ENCODE assay signal across 9 mouse cellular contexts in genomic region chr15:57162401-57163343, GRCm38 (mm10).
DNase-seq lines count a peak whose midpoint lies in the region; ATAC-seq lines count a peak whose summit lies in the region.
"Had no signal": no experiment of that assay in that cellular context is flagged by ENCODE, and none has a peak within 500 bp of the region (broad histone marks: within the 10 kb centered on the region; RNA-seq: fewer than 3 reads in every experiment).

No protein-coding gene starts in this region.

- no peaks in the 10 kb centered on the region for H3K9me3 ChIP-seq in hindbrain, embryonic 11.5 days (ENCODE audit: control insufficient read depth, low read length)
- H3K9me3 ChIP-seq in midbrain, embryonic 15.5 days: no peaks in the 10 kb centered on the region

- H3K4me2 ChIP-seq in hindbrain, embryonic 11.5 days (replicated peaks; ENCODE audit: low read depth, low read length): no peak overlapping the region
- no peak overlapping the region for H3K4me2 ChIP-seq in midbrain, embryonic 15.5 days
- H3K4me2 ChIP-seq: lung, embryonic 14.5 days had no signal

- H3K4me1 ChIP-seq in hindbrain, embryonic 11.5 days (replicated peaks; ENCODE audit: control insufficient read depth, insufficient read depth, low read length): no peaks in the 10 kb centered on the region
- H3K4me1 ChIP-seq in midbrain, embryonic 15.5 days: no peaks in the 10 kb centered on the region

- no peak overlapping the region for H3K27ac ChIP-seq in hindbrain, embryonic 11.5 days (ENCODE audit: low read depth, low read length)
- no peak overlapping the region for H3K27ac ChIP-seq in midbrain, embryonic 15.5 days

- H3K27me3 ChIP-seq in hindbrain, embryonic 11.5 days (ENCODE audit: control insufficient read depth, insufficient read depth, low read length): no peaks in the 10 kb centered on the region
- H3K27me3 ChIP-seq in midbrain, embryonic 15.5 days (replicated peaks): no peaks in the 10 kb centered on the region

- peak; percentile 79 for ATAC-seq in hindbrain, embryonic 11.5 days (ENCODE audit: low FRiP score)
- peak; percentile 78; the same call in 1 of the 2 replicates for ATAC-seq in midbrain, embryonic 15.5 days (replicated peaks)

- peak; percentile 63 for DNase-seq in cerebellum, adult 11 months
- DNase-seq in embryo, embryonic 10 days (ENCODE audit: low spot score): peak; percentile 58
- peak; percentile 38 for DNase-seq in hindbrain, embryonic 11.5 days (ENCODE audit: low spot score)
- DNase-seq in frontal cortex, postnatal 36 days (ENCODE audit: low spot score in 2 of 2): no peak
- no peak for DNase-seq in adrenal gland, adult 2 months
- DNase-seq in adrenal gland, adult 18-20 months (ENCODE audit: low spot score in 2 of 2): no peak
- DNase-seq: kidney, adult 2 months; lung, embryonic 14.5 days had no signal

- no peak overlapping the region for H3K4me3 ChIP-seq in hindbrain, embryonic 11.5 days (ENCODE audit: low read depth, low read length)
- H3K4me3 ChIP-seq in midbrain, embryonic 15.5 days: no peak overlapping the region

- H3K9ac ChIP-seq in hindbrain, embryonic 11.5 days (ENCODE audit: low read depth, low read length): no peak overlapping the region
- H3K9ac ChIP-seq in midbrain, embryonic 15.5 days: no peak overlapping the region
- H3K9ac ChIP-seq: lung, embryonic 14.5 days had no signal

- 39% methylated on average over 12 of the region's 12 CpGs for WGBS in hindbrain, embryonic 11.5 days
- WGBS in midbrain, embryonic 15.5 days: 24% methylated on average over 12 of the region's 12 CpGs

- H3K36me3 ChIP-seq in hindbrain, embryonic 11.5 days (ENCODE audit: control insufficient read depth, insufficient read depth, low read length): no peaks in the 10 kb centered on the region
- no peaks in the 10 kb centered on the region for H3K36me3 ChIP-seq in midbrain, embryonic 15.5 days (replicated peaks)

Comparison
In these comparisons a context has a peak if more than half of its experiments do, and no peak if none do; other contexts are left out.
1. DNase-seq: peak in cerebellum, adult 11 months (single experiment), embryo, embryonic 10 days (single experiment) and hindbrain, embryonic 11.5 days (single experiment); none in frontal cortex, postnatal 36 days (0 of 2), adrenal gland, adult 2 months (single experiment) and adrenal gland, adult 18-20 months (0 of 2).